Mouse (Mus musculus) heart, embryonic 10.5 days (tissue): ENCODE measurements around the gene Ccdc152. TPM values are rescaled to one million over a fixed set of nuclear protein-coding genes. Genes with fewer than 3 reads are reported as not detected.
"Not testable (repeated sequence)": the region's sequence is repeated elsewhere in the genome, so short reads cannot be mapped to it uniquely, and the experiment has no call there.

Experiments
- DNase-seq: peaks from one replicate; pipeline ENCODE4 v3.0.0-alpha.2; 2017; ENCODE audit warnings: low spot score
- H3K27ac ChIP-seq: fragments of 300-500 bp; sonication (generic); 2 replicates; pipeline ENCODE4 v1.5.1; 2016; ENCODE audit warnings: mild to moderate bottlenecking
- H3K27me3 ChIP-seq: fragments of 300-500 bp; sonication (generic); 2 replicates; pipeline ENCODE4 v1.6.1; 2016; ENCODE audit warnings: mild to moderate bottlenecking; ENCODE audit not compliant: poor library complexity, insufficient read depth, severe bottlenecking
- H3K36me3 ChIP-seq: fragments of 300-500 bp; sonication (generic); 2 replicates; pipeline ENCODE4 v1.6.1; 2016; ENCODE audit warnings: mild to moderate bottlenecking, moderate library complexity
- H3K4me1 ChIP-seq: fragments of 300-500 bp; sonication (generic); 2 replicates; pipeline ENCODE4 v1.6.1; 2016; ENCODE audit warnings: mild to moderate bottlenecking
- H3K4me3 ChIP-seq: fragments of 300-500 bp; sonication (generic); 2 replicates; pipeline ENCODE4 v1.5.1; 2016; ENCODE audit warnings: mild to moderate bottlenecking, moderate library complexity
- H3K9me3 ChIP-seq: fragments of 300-500 bp; sonication (generic); 2 replicates; pipeline ENCODE4 v1.6.1; 2016; ENCODE audit warnings: mild to moderate bottlenecking, moderate library complexity
- WGBS: fragments of 180-500 bp; shearing (Covaris S2); methylation state at CpG from one replicate; pipeline ENCODE4 v1.1.7; 2016; 5-methylcytosine and 5-hydroxymethylcytosine counted together
- polyA plus RNA-seq: library from polyadenylated mRNA; unstranded; fragments of >200 nt; fragmentation: Nextera tagmentation; extraction: Ambion mirVana; gene quantifications from 2 replicates; pipeline ENCODE4 v1.2.1, GENCODE M21; 2016

Gene Ccdc152
- polyA plus RNA-seq, 1 experiment from 2014 or later = not detected

- H3K27me3 ChIP-seq = no peaks in the 10 kb centered on the region
- peaks cover 3% of the 10 kb centered on the region; the same call in 1 of the 2 replicates for H3K4me1 ChIP-seq
- H3K36me3 ChIP-seq = 0 out of 2 replicates have a peak, but pooled peaks cover 2% of the 10 kb centered on the region
- peak overlapping the region; percentile 53 for H3K4me3 ChIP-seq
- WGBS = 8% methylated on average over 12 of the region's 12 CpGs
- H3K9me3 ChIP-seq = no peaks in the 10 kb centered on the region
- H3K27ac ChIP-seq = peak overlapping the region; percentile 89
- peak; percentile 77 for DNase-seq
These were observed 32.7 kb downstream of the Ccdc152 start for GRCm38 (mm10) chr15:3270646-3271077.

DNA sequence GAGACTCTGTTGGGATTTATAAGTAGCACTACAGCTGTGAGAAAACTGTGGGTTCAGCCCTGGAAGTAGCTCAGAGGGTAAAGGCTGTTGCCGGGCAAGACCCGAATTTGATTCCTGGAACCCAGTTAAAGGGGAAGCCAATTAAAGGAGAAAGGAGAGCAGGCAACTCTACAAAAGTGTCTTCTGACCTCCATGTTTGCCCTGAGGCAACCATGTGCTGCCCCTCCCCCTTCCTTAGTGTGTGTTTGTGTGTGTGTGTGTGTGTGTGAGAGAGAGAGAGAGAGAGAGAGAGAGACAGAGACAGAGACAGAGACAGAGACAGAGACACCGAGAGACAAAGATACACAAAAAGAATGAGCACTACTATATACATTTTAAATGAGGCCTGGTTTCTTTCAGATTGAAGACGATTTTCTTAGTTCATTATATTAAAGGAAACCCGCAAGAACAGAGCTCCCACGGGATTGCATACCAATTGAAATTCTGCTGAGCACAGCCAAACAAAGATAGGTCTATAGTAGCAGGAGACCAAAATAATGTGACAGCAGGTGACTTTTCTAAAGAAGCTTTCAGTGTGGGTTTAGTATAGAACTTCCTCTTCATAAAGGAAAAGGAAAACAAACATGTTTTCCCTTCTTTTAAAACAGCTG is 33.2 kb downstream of the Ccdc152 start:
- no peaks in the 10 kb centered on the region for H3K9me3 ChIP-seq
- H3K27me3 ChIP-seq = no peaks in the 10 kb centered on the region
- peak overlapping the region; percentile 89 for H3K27ac ChIP-seq
- peaks cover 3% of the 10 kb centered on the region; the same call in 1 of the 2 replicates for H3K4me1 ChIP-seq
- 37% methylated on average over 6 of the region's 6 CpGs for WGBS
- DNase-seq = no peak
- peak overlapping the region; percentile 53 for H3K4me3 ChIP-seq
- H3K36me3 ChIP-seq = no peaks in the 10 kb centered on the region

GRCm38 (mm10) chr15:3269496-3269895 is 33.8 kb downstream of the Ccdc152 start:
- Histone ChIP-seq H3K4me3 (no peak overlapping the region), H3K27ac (peak overlapping the region; percentile 89; the same call in 1 of the 2 replicates), H3K4me1 (peaks cover 3% of the 10 kb centered on the region; the same call in 1 of the 2 replicates), H3K9me3 (no peaks in the 10 kb centered on the region), H3K36me3 (no peaks in the 10 kb centered on the region), H3K27me3 (no peaks in the 10 kb centered on the region)
- 67% methylated on average over 4 of the region's 4 CpGs for WGBS
- no peak for DNase-seq

GRCm38 (mm10) chr15:3268247-3268646 is 35.1 kb downstream of the Ccdc152 start, which contains the start of gene Selenop:
Gene Selenop (plus strand): TSS chr15:3268547.
- H3K4me1 ChIP-seq = peaks cover 6% of the 10 kb centered on the region; the same call in 1 of the 2 replicates
- H3K9me3 ChIP-seq = no peaks in the 10 kb centered on the region
- H3K36me3 ChIP-seq = no peaks in the 10 kb centered on the region
- DNase-seq = no peak
- WGBS = 82% methylated on average over 6 of the region's 6 CpGs
- H3K27ac ChIP-seq = peak within 1 kb of the TSS; percentile 89; the same call in 1 of the 2 replicates
- H3K4me3 ChIP-seq = no peak within 1 kb of the TSS
- no peaks in the 10 kb centered on the region for H3K27me3 ChIP-seq

DNA sequence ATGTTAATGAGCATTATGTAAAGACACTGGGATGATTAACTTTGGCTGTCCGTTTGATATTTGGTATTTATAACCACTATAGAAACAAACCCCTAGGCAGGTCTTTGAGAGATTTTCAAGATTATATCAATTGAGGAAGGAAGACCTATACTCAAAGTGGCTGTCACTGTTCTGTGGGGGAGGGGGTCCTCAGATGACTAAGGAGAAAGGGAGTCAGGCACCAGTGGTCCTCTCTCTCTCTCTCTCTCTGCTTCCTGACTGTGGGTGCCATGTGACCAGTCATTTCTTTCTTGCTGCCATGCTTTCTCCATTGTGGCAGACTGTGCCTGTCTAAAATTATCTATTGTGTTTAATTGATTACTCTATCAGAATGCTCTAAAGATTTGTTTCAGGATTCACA is 38.5 kb downstream of the Ccdc152 start:
- Histone ChIP-seq H3K27ac (no peak overlapping the region), H3K9me3 (no peaks in the 10 kb centered on the region), H3K36me3 (no peaks in the 10 kb centered on the region), H3K4me1 (peaks cover 4% of the 10 kb centered on the region; the same call in 1 of the 2 replicates), H3K4me3 (no peak overlapping the region), H3K27me3 (no peaks in the 10 kb centered on the region)
- WGBS = 83% methylated on average over 1 of the region's 1 CpGs
- DNase-seq = no peak

DNA sequence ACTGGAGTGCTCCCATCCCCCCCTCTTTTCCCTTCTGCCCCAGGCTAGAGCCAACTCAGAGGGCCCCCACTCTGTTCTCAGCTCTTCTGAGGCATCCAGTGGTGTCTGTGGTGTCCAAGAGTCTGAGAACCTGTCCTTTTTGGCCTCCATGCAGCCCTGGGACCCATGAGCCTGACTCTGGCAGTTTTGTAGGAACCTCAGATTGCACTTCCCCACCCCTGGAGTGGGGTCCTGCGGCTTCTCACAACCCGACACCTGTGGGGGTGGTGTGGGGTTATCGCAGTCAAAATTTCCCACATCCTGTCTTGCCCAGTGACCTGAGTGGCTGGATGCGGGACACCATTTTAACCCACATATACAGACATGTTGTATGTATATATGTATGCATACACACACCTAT is 39.0 kb downstream of the Ccdc152 start:
- Histone ChIP-seq H3K27me3 (no peaks in the 10 kb centered on the region), H3K4me1 (0 out of 2 replicates have a peak, but pooled peaks cover 3% of the 10 kb centered on the region), H3K27ac (no peak overlapping the region), H3K9me3 (no peaks in the 10 kb centered on the region), H3K4me3 (no peak overlapping the region), H3K36me3 (no peaks in the 10 kb centered on the region)
- no peak for DNase-seq
- WGBS = 84% methylated on average over 4 of the region's 4 CpGs

- Histone ChIP-seq H3K9me3 (no peaks in the 10 kb centered on the region), H3K4me3 (no peak overlapping the region), H3K4me1 (0 out of 2 replicates have a peak, but pooled peaks cover 3% of the 10 kb centered on the region), H3K36me3 (no peaks in the 10 kb centered on the region), H3K27me3 (no peaks in the 10 kb centered on the region), H3K27ac (no peak overlapping the region)
- DNase-seq = no peak
- WGBS = 84% methylated on average over 3 of the region's 3 CpGs
These were observed 40.4 kb downstream of the Ccdc152 start for GRCm38 (mm10) chr15:3262883-3263282.

GRCm38 (mm10) chr15:3260309-3260708 is 43.0 kb downstream of the Ccdc152 start:
- Histone ChIP-seq H3K4me3 (no peak overlapping the region), H3K27ac (no peak overlapping the region), H3K36me3 (no peaks in the 10 kb centered on the region), H3K4me1 (0 out of 2 replicates have a peak, but pooled peaks cover 3% of the 10 kb centered on the region), H3K27me3 (no peaks in the 10 kb centered on the region), H3K9me3 (no peaks in the 10 kb centered on the region)
- DNase-seq = no peak
- WGBS = 85% methylated on average over 4 of the region's 4 CpGs

DNA sequence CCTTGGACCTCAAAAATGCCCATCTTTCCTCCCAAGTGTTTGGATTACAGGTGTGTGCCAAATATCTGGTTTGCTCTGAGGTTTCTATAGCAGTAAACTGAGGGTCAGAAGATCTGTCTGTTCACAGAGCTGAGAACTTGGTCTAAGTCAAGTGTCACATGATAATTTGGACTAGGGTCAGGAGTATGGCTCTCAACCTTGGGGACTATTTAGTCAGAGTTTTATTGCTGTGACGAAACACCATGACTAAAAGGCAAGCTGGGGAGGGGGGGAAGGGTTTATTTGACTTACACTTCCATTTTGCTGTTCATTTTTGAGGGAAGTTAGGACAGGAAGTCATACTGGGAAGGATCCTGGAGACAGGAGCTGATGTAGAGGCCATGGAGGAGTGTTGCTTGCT is 44.3 kb downstream of the Ccdc152 start:
- Histone ChIP-seq H3K4me1 (no peaks in the 10 kb centered on the region), H3K27me3 (no peaks in the 10 kb centered on the region), H3K27ac (no peak overlapping the region), H3K4me3 (no peak overlapping the region), H3K36me3 (no peaks in the 10 kb centered on the region), H3K9me3 (no peaks in the 10 kb centered on the region; the same call in 1 of the 2 replicates)
- no peak for DNase-seq
- 87% methylated on average over 1 of the region's 1 CpGs for whole genome bisulfite sequencing

DNA sequence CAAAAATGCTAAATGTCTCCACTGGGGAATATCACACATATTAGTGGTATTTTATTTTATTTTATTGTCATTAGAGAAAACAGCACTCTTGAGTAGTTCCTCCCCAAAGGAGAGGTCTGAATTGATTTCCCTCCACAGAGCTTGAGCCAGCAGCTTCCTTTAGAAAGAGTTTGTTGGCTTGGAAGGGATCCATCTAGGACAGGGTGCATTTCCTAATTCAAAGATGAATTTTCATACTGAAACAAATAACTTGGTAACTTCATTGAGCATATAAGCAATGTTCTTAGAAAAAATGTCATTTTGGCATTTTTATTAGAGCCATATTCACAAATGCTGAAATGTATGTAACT is 51.6 kb downstream of the Ccdc152 start:
- H3K27ac ChIP-seq = no peak overlapping the region
- H3K36me3 ChIP-seq = no peaks in the 10 kb centered on the region
- H3K9me3 ChIP-seq = no peaks in the 10 kb centered on the region; the same call in 1 of the 2 replicates
- H3K4me3 ChIP-seq = no peak overlapping the region
- no peak for DNase-seq
- H3K4me1 ChIP-seq = 0 out of 2 replicates have a peak, but pooled peaks cover 4% of the 10 kb centered on the region
- H3K27me3 ChIP-seq = no peaks in the 10 kb centered on the region

GRCm38 (mm10) chr15:3251031-3251717 is 52.2 kb downstream of the Ccdc152 start:
- DNase-seq = no peak
- Histone ChIP-seq H3K27ac (0 out of 2 replicates have a peak overlapping the region, but pooled peaks have one; percentile 10), H3K4me1 (0 out of 2 replicates have a peak, but pooled peaks cover 4% of the 10 kb centered on the region), H3K36me3 (no peaks in the 10 kb centered on the region), H3K4me3 (no peak overlapping the region), H3K9me3 (no peaks in the 10 kb centered on the region; the same call in 1 of the 2 replicates), H3K27me3 (no peaks in the 10 kb centered on the region)
- WGBS = 74% methylated on average over 3 of the region's 3 CpGs

- no peaks in the 10 kb centered on the region for H3K36me3 ChIP-seq
- WGBS = 63% methylated on average over 2 of the region's 2 CpGs
- no peak for DNase-seq
- 0 out of 2 replicates have a peak, but pooled peaks cover 4% of the 10 kb centered on the region for H3K4me1 ChIP-seq
- no peak overlapping the region for H3K4me3 ChIP-seq
- no peaks in the 10 kb centered on the region for H3K27me3 ChIP-seq
- H3K27ac ChIP-seq = no peak overlapping the region
- no peaks in the 10 kb centered on the region; the same call in 1 of the 2 replicates for H3K9me3 ChIP-seq
These were observed 52.7 kb downstream of the Ccdc152 start for GRCm38 (mm10) chr15:3250620-3251019.

GRCm38 (mm10) chr15:3245036-3245435 is 58.3 kb downstream of the Ccdc152 start:
- H3K4me3 ChIP-seq, DNase-seq, H3K4me1 ChIP-seq, H3K36me3 ChIP-seq, H3K9me3 ChIP-seq, H3K27ac ChIP-seq, H3K27me3 ChIP-seq: not testable (repeated sequence)
- WGBS = 86% methylated on average over 10 of the region's 10 CpGs
